Mouse (Mus musculus): Measurements from ENCODE around the gene Il17d.

DNA sequence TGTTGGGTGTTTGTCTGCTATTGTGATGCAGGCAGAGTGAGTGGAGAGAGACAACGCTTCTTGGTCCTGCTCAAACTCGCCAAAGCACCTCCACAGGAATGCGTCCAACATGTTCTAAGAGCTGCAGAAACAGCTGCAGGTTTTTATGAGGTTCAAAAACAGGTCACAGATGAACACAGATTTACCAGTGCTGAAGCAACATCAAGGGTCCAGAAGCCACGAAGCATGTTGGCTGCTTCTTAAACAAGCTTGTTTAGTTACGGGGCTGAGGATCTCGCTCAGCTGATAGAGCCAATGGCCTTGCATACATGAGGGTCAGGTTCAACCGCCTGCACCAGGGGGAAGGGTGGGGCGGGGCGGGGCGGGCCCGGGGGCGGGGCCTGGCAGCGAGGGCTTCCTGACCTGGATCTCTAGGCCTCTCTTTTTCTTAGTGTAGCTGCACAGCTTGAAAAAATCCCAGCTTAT is 22.0 kb downstream of the Il17d start:
- no peak for TF ChIP-seq CTCF (IDR thresholded peaks at IDR 0.05; ENCODE audit: low read depth)
- no peak for TF ChIP-seq EP300 (IDR thresholded peaks at IDR 0.05; ENCODE audit: low read depth)

Data from liver, embryonic 14.5 days (tissue).